Mouse (Mus musculus) ovary, postnatal 10 days (tissue): ENCODE data around the gene Ncapd2.

Experiments
- DNase-seq: peaks from one replicate; pipeline ENCODE4 v3.0.0; 2022; ENCODE audit warnings: low spot score

The Ncapd2 gene

DNA sequence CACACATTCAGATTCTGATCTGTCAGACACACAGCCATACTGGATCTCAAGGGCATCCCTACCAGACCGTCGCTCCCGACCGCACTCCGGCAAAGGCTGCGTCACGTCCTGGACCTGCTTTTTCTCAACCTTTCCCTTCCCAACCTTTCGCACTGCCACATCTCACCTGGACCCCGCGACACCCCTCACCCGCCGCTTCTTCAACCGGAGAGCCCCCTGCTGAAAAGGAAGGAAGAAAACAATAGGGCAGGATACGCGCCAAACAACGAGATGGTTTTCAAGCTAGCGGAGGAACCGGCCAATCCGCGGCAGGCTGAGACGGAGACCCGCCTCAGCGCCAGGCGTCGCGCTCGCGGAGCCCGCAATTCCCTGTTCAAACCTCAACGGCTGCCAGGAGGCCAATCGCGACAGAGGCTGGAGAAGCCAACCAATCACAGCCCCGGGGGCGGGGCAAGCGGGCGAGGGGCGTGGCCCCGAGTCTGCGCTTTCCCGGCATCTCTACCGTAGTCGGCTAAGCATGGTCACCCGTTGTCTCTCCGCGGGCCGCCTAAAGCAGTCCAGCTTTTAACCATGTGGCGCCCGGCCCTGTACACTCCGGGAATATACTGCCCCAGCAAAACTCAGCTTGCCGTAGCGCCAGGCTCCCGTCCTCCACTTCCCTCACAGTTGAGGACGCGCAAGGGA lies at the start of gene Ncapd2, which contains the start of gene Mrpl51:
Ncapd2 (minus strand) TSS at position 370 of the 684 bp plus-strand sequence.
Mrpl51 (plus strand) TSS at position 470 of the 684 bp plus-strand sequence.
- DNase-seq: peak; percentile 88

GRCm38 (mm10) chr6:125240617-125241016 lies 49.1 kb upstream of the Ncapd2 start:
- DNase-seq: no peak

GRCm38 (mm10) chr6:125239547-125239946 lies 48.0 kb upstream of the Ncapd2 start:
- no peak for DNase-seq

DNA sequence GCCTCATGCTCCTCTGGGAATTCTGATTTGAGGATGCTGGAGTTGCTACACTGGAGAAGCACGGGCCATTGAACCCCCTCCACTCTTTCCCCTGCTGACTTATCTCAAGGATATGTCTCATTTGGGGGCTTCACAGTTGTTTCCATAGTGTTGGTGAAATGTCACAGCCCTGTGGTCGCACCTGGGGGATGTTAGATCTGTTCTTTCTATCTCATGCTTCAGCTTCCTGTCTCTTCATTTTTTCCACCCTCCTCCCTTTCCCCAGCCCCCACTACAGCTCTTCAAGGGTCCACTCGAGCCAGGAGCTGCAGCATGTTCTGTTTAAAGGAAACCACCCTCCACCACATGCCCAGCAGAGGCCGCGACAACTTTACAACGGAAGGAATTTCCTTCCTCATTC lies 46.9 kb upstream of the Ncapd2 start:
- DNase-seq: no peak

DNA sequence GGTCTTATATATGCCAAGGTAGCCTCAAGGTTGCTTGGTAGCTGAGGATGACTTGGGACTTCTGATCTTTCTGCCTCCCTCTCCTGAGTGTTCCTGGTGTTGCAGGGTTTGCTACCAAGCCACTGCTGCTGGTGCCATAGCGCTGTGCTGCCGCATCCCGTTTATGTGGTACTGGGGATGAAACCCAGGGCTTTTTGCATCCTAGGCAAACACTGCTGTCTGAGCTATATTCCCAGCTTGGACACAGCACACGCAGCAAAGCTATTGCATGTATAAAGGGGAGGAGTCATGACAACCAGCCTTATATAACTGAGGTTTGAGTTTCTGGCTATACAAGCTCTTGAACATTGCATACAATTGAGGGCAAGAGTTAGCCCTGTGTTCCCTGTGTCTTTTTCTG lies 45.9 kb upstream of the Ncapd2 start:
- no peak for DNase-seq

- DNase-seq: no peak
Observed at GRCm38 (mm10) chr6:125236782-125237181, 45.3 kb upstream of the Ncapd2 start, which contains the start of gene Cd27. Gene Cd27 (minus strand): TSS chr6:125237010.

DNA sequence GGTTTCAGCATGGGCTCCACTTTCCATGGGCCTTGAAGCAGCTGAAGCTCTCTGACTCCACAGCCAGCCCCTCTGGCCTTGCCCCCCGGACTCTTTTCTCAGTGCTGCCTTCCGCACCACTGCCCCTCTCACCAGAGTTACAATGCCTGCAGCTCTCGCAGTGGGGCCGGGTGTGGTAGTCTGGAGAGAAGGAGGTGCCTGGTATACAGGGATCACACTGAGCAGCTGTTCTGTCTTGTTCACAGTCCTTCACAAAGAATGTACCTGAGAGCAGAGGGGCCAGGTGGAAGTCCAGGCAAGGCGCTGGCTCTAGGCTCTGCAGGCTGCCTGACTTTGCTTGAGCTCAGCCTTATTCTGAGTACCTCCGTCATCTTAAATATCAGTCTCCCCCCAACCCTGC lies 44.8 kb upstream of the Ncapd2 start:
- no peak for DNase-seq

GRCm38 (mm10) chr6:125234520-125234828 lies 43.0 kb upstream of the Ncapd2 start:
- no peak for DNase-seq

- no peak for DNase-seq
Observed at GRCm38 (mm10) chr6:125233816-125234519, 42.5 kb upstream of the Ncapd2 start.

DNA sequence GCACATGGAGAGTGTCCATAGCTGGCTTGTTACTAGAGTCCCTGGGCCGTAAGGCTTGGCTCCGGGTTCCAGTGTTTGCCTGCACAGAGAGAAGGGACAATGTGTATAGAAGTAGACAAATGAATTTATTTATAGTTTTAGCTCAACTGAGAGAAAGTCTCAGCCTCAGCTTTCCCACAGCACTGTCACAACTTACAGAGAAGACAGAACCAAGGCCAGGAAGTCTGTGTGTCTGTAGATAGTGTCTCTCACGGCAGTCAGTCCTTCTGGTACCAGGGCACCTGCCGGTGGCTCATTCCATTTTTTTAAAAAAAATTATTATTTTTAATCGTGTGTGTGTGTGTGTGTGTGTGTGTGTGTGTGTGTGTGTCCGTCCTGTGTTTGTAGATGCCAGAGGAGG lies 41.0 kb upstream of the Ncapd2 start:
- no peak for DNase-seq

DNA sequence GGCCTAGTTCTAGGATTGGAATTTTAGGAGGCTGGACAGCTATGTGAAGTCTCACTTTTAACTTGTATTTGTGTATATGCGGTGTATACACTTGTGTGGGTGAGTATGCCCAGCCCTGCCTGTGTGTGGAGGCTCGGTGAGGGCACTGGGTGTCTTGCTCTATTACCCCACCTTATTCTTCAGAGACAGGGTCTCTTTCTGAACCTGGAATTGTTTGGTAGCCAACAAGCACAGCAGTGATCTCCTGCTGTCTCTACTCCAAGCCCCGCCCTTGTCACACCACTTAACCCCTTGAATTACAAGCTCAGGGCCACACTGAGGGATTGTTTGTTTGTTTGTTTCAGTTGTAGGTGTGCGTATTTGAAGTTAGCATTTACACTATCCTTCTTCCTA lies 40.5 kb upstream of the Ncapd2 start:
- no peak for DNase-seq

DNA sequence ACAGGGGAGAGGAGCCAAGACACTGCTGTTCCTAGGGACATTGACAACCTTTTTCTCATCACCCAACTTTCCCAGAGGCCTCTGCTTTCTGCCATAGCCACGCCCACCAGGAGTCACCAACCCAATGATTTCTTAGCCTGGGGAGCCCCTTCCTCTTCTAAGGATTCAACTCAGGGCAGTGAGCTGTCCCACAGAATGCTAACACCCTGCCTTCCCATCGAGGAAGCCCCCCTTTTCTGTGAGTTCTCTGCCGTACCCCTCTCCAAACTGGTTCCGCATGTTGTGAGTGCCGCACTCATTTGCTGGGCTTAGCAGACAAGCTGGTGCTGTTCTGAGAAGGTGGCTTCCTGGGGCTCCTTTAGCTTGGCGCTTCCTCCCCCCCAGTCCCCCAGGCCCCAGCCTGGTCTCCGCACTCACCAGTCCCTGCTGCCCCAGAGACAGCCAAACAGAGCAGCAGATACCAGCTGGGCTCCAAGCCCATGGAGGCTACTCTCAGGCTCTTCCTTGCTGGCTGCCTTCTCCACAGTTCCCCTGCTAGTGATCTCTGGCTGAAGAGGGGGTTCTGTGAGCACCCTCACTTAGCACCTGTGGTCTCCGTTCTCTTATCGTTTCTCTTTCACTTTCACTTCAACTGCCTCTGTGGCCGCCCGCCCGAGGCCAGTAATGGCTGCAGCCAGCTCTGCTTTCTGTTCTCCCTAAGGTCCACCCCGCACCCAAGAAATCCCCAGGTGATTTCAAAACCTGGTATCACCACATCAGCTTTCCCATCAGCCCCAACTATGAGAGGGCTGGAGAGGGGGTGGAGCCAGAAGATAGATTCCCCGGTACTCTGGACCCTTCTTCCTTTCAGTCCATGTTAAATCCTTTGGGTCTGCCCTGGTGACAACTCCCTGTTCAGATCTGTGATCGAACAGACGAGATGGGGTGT lies 39.9 kb upstream of the Ncapd2 start, which contains the start of gene Tapbpl:
Tapbpl (minus strand) TSS at position 744 of the 928 bp plus-strand sequence.
- peak; percentile 52 for DNase-seq

GRCm38 (mm10) chr6:125230571-125230970 lies 39.1 kb upstream of the Ncapd2 start:
- DNase-seq: no peak

- DNase-seq: no peak
Observed at GRCm38 (mm10) chr6:125225518-125226115, 34.1 kb upstream of the Ncapd2 start.

DNA sequence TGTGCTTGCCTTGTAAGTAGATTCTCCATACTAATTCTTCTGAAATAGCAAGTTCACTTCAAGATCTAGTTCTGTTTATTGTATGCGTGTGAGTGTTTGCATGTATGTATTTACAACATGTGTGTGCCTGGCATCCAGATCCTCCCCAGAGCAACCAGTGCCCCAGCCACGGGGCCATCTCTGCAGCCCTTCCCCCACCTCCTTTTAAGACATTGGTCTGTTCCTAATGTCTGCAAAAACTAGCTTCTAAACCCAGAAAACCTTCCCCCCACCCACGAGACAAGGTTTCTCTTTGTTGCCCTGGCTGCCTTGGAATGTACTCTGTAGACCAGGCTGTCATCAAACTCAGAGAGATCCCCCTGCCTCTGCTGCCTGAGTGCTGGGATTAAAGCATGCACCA lies 31.1 kb upstream of the Ncapd2 start:
- no peak for DNase-seq

DNA sequence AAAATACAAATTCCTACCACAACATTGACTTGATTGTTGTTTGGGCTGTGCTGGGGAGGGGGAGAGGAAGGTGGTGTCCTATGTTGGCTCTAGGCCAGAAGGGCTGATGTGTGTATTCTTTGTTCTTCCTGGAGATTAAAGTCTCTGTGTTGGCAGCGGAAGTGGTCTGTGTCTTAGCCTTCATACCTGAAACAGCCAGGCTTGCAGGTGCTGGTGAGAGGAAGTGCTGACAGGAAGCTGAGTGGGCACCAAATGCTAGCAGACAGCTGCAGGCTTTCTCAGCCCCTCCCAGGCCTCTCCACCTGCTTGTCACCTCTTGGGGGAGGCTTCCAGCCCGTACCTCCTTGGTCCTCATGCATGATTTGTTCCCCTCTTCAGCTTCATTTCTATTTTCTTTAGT lies 30.6 kb upstream of the Ncapd2 start:
- DNase-seq: no peak

- DNase-seq: no peak
Observed at GRCm38 (mm10) chr6:125221115-125221745, 29.7 kb upstream of the Ncapd2 start.

DNA sequence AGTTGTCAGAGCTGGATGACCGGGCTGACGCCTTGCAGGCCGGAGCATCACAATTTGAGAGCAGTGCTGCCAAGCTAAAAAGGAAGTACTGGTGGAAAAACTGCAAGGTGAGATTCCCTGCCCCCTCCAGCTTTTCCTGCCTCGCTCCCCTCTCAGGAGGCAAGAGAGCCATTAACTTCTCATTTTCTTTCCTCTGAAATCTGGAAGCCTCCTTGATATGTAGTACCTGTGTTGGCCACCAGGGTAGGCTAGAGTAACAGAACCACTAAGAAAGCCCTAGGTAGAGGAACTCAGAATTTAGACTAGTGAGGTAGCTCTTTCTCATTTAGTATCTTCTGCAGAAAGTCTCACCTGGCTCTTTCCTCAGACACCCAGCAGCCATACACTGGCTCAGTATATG lies 27.5 kb upstream of the Ncapd2 start:
- no peak for DNase-seq

DNA sequence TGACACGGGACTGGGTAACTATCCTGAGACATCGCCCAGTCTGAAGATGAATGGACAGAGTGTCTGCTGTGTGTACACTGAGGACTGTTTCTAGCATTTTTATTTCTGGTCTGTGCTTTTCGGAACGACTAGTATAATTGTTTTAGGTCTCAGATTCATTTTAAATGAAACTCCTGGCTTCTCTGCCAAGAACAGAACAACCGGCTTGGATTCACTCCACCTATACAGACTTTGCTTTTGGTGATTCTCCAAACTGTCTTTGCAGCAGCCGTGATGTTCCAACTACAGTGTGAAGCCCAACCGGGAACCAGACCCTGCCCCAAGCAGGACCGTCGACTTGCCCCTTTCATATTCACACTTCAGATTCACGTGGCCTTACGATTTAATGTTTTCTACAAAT lies 26.4 kb upstream of the Ncapd2 start:
- DNase-seq: no peak

GRCm38 (mm10) chr6:125216898-125217297 lies 25.4 kb upstream of the Ncapd2 start:
- no peak for DNase-seq

DNA sequence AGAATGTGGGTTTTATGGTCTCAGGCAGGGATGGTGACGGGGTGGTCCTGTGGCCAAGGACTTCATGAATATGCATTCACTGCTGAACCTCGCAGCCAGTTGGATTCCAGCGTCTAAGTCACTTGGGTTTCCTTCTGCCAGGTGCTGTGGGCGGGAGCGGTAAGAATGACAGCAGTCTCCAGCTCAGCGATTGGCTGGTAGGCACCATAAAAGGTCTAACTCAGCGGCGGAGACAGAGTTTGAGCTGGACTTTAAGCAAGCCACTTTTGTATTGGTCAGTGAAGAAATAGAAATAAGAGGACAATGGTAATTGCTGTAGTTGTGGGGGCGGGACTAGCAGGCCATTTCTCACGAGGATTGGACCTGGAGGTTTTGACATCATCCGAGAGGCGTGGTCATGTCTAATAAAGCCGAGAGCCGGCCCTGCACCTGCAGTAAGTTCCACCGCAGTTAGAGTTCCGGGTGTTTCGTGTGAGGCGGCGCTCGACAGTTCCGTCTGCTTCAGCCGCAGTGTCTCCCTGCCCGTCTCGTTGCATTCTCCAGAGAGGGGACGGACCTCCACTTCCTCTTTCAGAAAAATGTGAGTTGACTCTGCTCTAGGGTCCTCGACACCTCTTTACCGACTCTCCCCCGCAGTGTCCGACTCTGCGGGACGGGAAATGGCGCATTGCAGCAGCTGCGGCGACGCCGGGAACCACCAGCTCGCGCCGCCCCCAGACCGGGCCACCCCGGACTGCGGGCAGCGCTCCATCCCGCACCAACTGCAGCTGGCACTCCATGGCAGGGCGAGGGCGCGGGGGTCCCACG lies 23.9 kb upstream of the Ncapd2 start, which contains the start of gene Vamp1:
Vamp1 (plus strand) TSS at position 404 of the 807 bp plus-strand sequence.
- peak; percentile 71 for DNase-seq
